Mouse (Mus musculus): ENCODE results near the gene Olfr1023. TPM values are rescaled to one million over a fixed set of nuclear protein-coding genes. Genes with fewer than 3 reads are reported as not detected.

The Olfr1023 gene
- polyA plus RNA-seq, 1 experiment from 2014 or later: not detected

Other genes with a start within 250 kb of the Olfr1023 start
- not detected in 2 replicates for gene Olfr1002, start 234.9 kb upstream of the Olfr1023 start, polyA plus RNA-seq (2014; fragmentation: Nextera tagmentation; extraction: Ambion mirVana)
- gene Olfr154, start 221.2 kb upstream of the Olfr1023 start, polyA plus RNA-seq (2014; fragmentation: Nextera tagmentation; extraction: Ambion mirVana): not detected in 2 replicates
- gene Olfr1006, start 206.9 kb upstream of the Olfr1023 start, polyA plus RNA-seq (2014; fragmentation: Nextera tagmentation; extraction: Ambion mirVana): not detected in 2 replicates
- gene Olfr1008, start 196.2 kb upstream of the Olfr1023 start, polyA plus RNA-seq (2014; fragmentation: Nextera tagmentation; extraction: Ambion mirVana): not detected in 2 replicates
- gene Olfr1009, start 170.2 kb upstream of the Olfr1023 start, polyA plus RNA-seq (2014; fragmentation: Nextera tagmentation; extraction: Ambion mirVana): not detected in 2 replicates
- gene Olfr1012, start 122.9 kb upstream of the Olfr1023 start, polyA plus RNA-seq (2014; fragmentation: Nextera tagmentation; extraction: Ambion mirVana): not detected in 2 replicates
- gene Olfr1013, start 118.5 kb upstream of the Olfr1023 start, polyA plus RNA-seq (2014; fragmentation: Nextera tagmentation; extraction: Ambion mirVana): not detected in 2 replicates
- gene Olfr1014, start 112.9 kb upstream of the Olfr1023 start, polyA plus RNA-seq (2014; fragmentation: Nextera tagmentation; extraction: Ambion mirVana): not detected in 2 replicates
- gene Olfr1015, start 103.6 kb upstream of the Olfr1023 start, polyA plus RNA-seq (2014; fragmentation: Nextera tagmentation; extraction: Ambion mirVana): not detected in 2 replicates
- gene Olfr1016, start 83.1 kb upstream of the Olfr1023 start, polyA plus RNA-seq (2014; fragmentation: Nextera tagmentation; extraction: Ambion mirVana): not detected in 2 replicates
- not detected in 2 replicates for gene Olfr1018, start 67.2 kb upstream of the Olfr1023 start, polyA plus RNA-seq (2014; fragmentation: Nextera tagmentation; extraction: Ambion mirVana)
- not detected in 2 replicates for gene Olfr1019, start 40.2 kb upstream of the Olfr1023 start, polyA plus RNA-seq (2014; fragmentation: Nextera tagmentation; extraction: Ambion mirVana)
- gene Olfr1020, start 38.6 kb upstream of the Olfr1023 start, polyA plus RNA-seq (2014; fragmentation: Nextera tagmentation; extraction: Ambion mirVana): not detected in 2 replicates
- not detected in 2 replicates for gene Olfr1022, start 17.0 kb upstream of the Olfr1023 start, polyA plus RNA-seq (2014; fragmentation: Nextera tagmentation; extraction: Ambion mirVana)
- gene Olfr1024, start 19.4 kb downstream of the Olfr1023 start, polyA plus RNA-seq (2014; fragmentation: Nextera tagmentation; extraction: Ambion mirVana): not detected in 2 replicates
- not detected in 2 replicates for gene Olfr1025-ps1, start 29.6 kb downstream of the Olfr1023 start, polyA plus RNA-seq (2014; fragmentation: Nextera tagmentation; extraction: Ambion mirVana)
- gene Olfr1026, start 35.9 kb downstream of the Olfr1023 start, polyA plus RNA-seq (2014; fragmentation: Nextera tagmentation; extraction: Ambion mirVana): not detected in 2 replicates
- not detected in 2 replicates for gene Olfr1028, start 64.8 kb downstream of the Olfr1023 start, polyA plus RNA-seq (2014; fragmentation: Nextera tagmentation; extraction: Ambion mirVana)
- not detected in 2 replicates for gene Olfr1029, start 88.3 kb downstream of the Olfr1023 start, polyA plus RNA-seq (2014; fragmentation: Nextera tagmentation; extraction: Ambion mirVana)
- gene Olfr1030, start 93.6 kb downstream of the Olfr1023 start, polyA plus RNA-seq (2014; fragmentation: Nextera tagmentation; extraction: Ambion mirVana): not detected in 2 replicates
- not detected in 2 replicates for gene Olfr1031, start 104.7 kb downstream of the Olfr1023 start, polyA plus RNA-seq (2014; fragmentation: Nextera tagmentation; extraction: Ambion mirVana)
- gene Olfr1032, start 119.9 kb downstream of the Olfr1023 start, polyA plus RNA-seq (2014; fragmentation: Nextera tagmentation; extraction: Ambion mirVana): not detected in 2 replicates
- 0.22 TPM in 1 of 2 replicates, not detected in the other for gene Olfr1033, start 135.0 kb downstream of the Olfr1023 start, polyA plus RNA-seq (2014; fragmentation: Nextera tagmentation; extraction: Ambion mirVana)
- gene Olfr1034, start 160.2 kb downstream of the Olfr1023 start, polyA plus RNA-seq (2014; fragmentation: Nextera tagmentation; extraction: Ambion mirVana): not detected in 2 replicates
- not detected in 2 replicates for gene Olfr1036, start 188.4 kb downstream of the Olfr1023 start, polyA plus RNA-seq (2014; fragmentation: Nextera tagmentation; extraction: Ambion mirVana)
- not detected in 2 replicates for gene Olfr1037, start 201.7 kb downstream of the Olfr1023 start, polyA plus RNA-seq (2014; fragmentation: Nextera tagmentation; extraction: Ambion mirVana)